Mouse (Mus musculus) G1E (cell line): ENCODE results near the gene Cog1.

ENCODE experiments used
- CTCF ChIP-seq: IDR thresholded peaks from 2 replicates; pipeline ENCODE4 v1.5.1; 2012; ENCODE audit warnings: low read depth, low read length, inconsistent platforms, mixed read lengths
- GATA1 ChIP-seq: IDR thresholded peaks from 2 replicates; pipeline ENCODE4 v1.6.1; 2012; ENCODE audit warnings: borderline replicate concordance, low read length, inconsistent platforms, mixed read lengths
- GATA2 ChIP-seq: IDR thresholded peaks from 2 replicates; pipeline ENCODE4 v1.6.1; 2012; ENCODE audit warnings: low read depth, low read length, inconsistent platforms, borderline replicate concordance
- POLR2AphosphoS5 ChIP-seq: IDR thresholded peaks from 2 replicates; pipeline ENCODE4 v1.6.1; 2012; ENCODE audit warnings: low read depth, low read length, inconsistent platforms; ENCODE audit not compliant: insufficient replicate concordance
- TAL1 ChIP-seq: conservative IDR thresholded peaks from 2 replicates; pipeline ENCODE4 v1.6.1; 2012; ENCODE audit warnings: low read depth, low read length, inconsistent platforms, mixed read lengths

- TF ChIP-seq CTCF (no peak), POLR2AphosphoS5 (no peak), TAL1 (no peak), GATA1 (no peak), GATA2 (no peak)
Measured at GRCm38 (mm10) chr11:113715078-113715674, 66.2 kb downstream of the Cog1 start.
